Mouse (Mus musculus): ENCODE measurements around the gene Slc8a3. TPM values are rescaled to one million over a fixed set of nuclear protein-coding genes. Genes with fewer than 3 reads are reported as not detected.

The Slc8a3 gene
- 0.14 and 0.19 TPM in 2 replicates for polyA plus RNA-seq (2012; rRNA removed)

DNA sequence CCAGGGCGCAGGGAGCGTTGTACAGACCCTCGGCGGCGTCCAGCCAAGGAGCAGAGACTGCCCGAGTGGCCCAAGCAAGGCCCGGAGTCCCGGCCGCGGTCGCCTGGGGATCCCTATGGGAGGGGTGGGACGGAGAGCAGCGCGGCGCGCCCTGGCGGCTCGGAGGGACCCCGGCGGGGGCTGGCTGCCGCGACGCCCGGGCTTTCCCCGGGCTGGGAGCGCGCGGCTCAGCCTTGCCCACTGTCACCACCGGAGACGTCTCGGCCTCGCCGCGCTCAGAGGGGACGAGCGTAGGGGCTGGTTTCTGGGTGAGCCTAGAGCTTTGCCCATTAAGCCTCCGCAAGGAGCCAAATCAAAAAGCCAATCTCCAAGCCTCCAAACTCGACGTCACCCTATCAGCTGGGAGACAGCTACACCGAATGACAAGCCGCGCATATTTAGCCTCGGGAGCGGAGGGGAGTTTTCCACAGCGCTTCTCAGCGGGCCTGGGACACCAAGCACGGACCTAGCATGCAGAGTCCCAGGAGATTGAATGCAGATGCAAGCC, at the start of gene Slc8a3:
Slc8a3 (minus strand) TSS at position 306 of the 547 bp plus-strand sequence.

DNA sequence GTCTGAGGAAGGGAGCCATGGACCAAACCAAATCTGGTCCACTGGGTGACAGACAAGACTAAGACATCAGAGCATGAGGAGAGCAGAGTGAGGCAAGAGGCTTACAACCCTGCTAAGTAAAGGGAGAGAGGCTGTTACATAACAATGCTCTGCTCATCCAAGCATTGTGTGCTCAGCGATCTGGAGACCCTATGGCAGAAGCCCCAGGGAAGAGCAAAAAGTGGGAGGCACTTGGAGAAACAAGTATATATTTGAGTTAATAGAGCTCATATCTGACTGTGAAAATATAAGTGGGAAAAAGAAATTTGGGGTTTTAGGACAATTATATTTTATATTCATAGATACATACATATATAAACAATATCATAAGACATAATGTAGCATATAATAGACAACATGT, 46.4 kb upstream of the Slc8a3 start, which contains the start of gene Gm4787:
Gm4787 (minus strand) TSS at position 101 of the 400 bp plus-strand sequence.

Other genes starting within 250 kb of the Slc8a3 start
- gene Gm4787, start 46.3 kb upstream of the Slc8a3 start, polyA plus RNA-seq (2012; rRNA removed): 0.25 and 0.30 TPM in 2 replicates
- 0.37 and 0.44 TPM in 2 replicates for gene Adam4, start 88.8 kb upstream of the Slc8a3 start, polyA plus RNA-seq (2012; rRNA removed)
- gene Cox16, start 151.9 kb upstream of the Slc8a3 start, polyA plus RNA-seq (2012; rRNA removed): 55.7 and 57.1 TPM in 2 replicates
- gene Gm20498, start 199.7 kb upstream of the Slc8a3 start, polyA plus RNA-seq (2012; rRNA removed): 3.1 and 3.8 TPM in 2 replicates
- 11.9 and 12.3 TPM in 2 replicates for gene Synj2bp, start 199.7 kb upstream of the Slc8a3 start, polyA plus RNA-seq (2012; rRNA removed)
- gene Adam21, start 235.3 kb upstream of the Slc8a3 start, polyA plus RNA-seq (2012; rRNA removed): 0.02 TPM in 1 of 2 replicates, not detected in the other